Mouse (Mus musculus) ES-Bruce4 (cell line): Measurements from ENCODE around the gene Hist2h4.

Experiments
- CTCF ChIP-seq: IDR thresholded peaks from one replicate; pipeline ENCODE4 v1.8.1; 2011; ENCODE audit warnings: low read depth, low read length
- EP300 ChIP-seq: IDR thresholded peaks from 2 replicates; pipeline ENCODE4 v1.6.1; 2011; ENCODE audit warnings: low read depth, low read length; ENCODE audit not compliant: insufficient read depth
- POLR2A ChIP-seq: IDR thresholded peaks from one replicate; pipeline ENCODE4 v1.8.1; 2011; ENCODE audit warnings: low read length; ENCODE audit not compliant: insufficient read depth

GRCm38 (mm10) chr3:96249034-96249345, 14.1 kb downstream of the Hist2h4 start:
- TF ChIP-seq CTCF (no peak), POLR2A (no peak), EP300 (no peak)
